Mouse (Mus musculus) erythroblast, embryonic 14.5 days (primary cell): ENCODE data around the gene Abhd5.

Experiments
- GATA1 ChIP-seq: IDR thresholded peaks from 2 replicates; pipeline ENCODE4 v1.6.1; 2012; ENCODE audit warnings: low read length, inconsistent platforms, mixed read lengths
- TAL1 ChIP-seq: IDR thresholded peaks from 3 replicates; pipeline ENCODE4 v1.6.1; 2012; ENCODE audit warnings: low read length, inconsistent platforms, mixed read lengths

- TF ChIP-seq TAL1: no peak
- no peak for TF ChIP-seq GATA1
Observed at GRCm38 (mm10) chr9:122422706-122423105, 71.3 kb downstream of the Abhd5 start.
